ENCODE assay signal across 25 mouse cellular contexts in genomic region chr13:100536149-100536548, GRCm38 (mm10). TPM values are rescaled to one million over a fixed set of nuclear protein-coding genes. Genes with fewer than 3 reads are reported as not detected.
DNase-seq lines count a peak whose midpoint lies in the region; ATAC-seq and TF ChIP-seq lines count a peak whose summit lies in the region.
"Had no signal": no experiment of that assay in that cellular context is flagged by ENCODE, and none has a peak within 500 bp of the region (broad histone marks: within the 10 kb centered on the region; RNA-seq: fewer than 3 reads in every experiment).

No protein-coding gene starts in this region.

- TF ChIP-seq CTCF in small intestine, adult 2 months (IDR thresholded peaks at IDR 0.05; ENCODE audit: extremely low read depth, insufficient read length, insufficient replicate concordance, low read depth, low read length) = no peak
- no peak for TF ChIP-seq CTCF in stomach, postnatal 0 days (IDR thresholded peaks at IDR 0.05; ENCODE audit: low read depth)
- TF ChIP-seq CTCF in kidney, adult 2 months (conservative IDR thresholded peaks at IDR 0.05; ENCODE audit: insufficient read depth, insufficient read length, low read depth, low read length) = no peak

- in situ Hi-C loops in ES-E14 (cut with MboI; ENCODE audit: low sequenced_read_pairs in 2 of 2, unreplicated experiment in 2 of 2) = no loop called here

- H3K4me1 ChIP-seq in ES-E14 (ENCODE audit: control insufficient read depth in 2 of 2, insufficient read depth in 2 of 2, low read length in 2 of 2, poor library complexity in 1 of 2) = no peaks in the 10 kb centered on the region
- H3K4me1 ChIP-seq in small intestine, adult 2 months (ENCODE audit: control insufficient read depth, insufficient read depth, insufficient read length, low read length) = peaks cover 12% of the 10 kb centered on the region; the same call in 1 of the 2 replicates
- no peaks in the 10 kb centered on the region for H3K4me1 ChIP-seq in stomach, postnatal 0 days (replicated peaks; ENCODE audit: control insufficient read depth, insufficient read depth)
- H3K4me1 ChIP-seq in kidney, adult 2 months (ENCODE audit: control insufficient read depth, insufficient read depth, low read length) = peaks cover 5% of the 10 kb centered on the region
- H3K4me1 ChIP-seq: forebrain, embryonic 10.5 days; forebrain, embryonic 13.5 days; heart, embryonic 15.5 days; hindbrain, embryonic 12.5 days; hindbrain, embryonic 15.5 days had no signal

- H3K27me3 ChIP-seq in small intestine, adult 2 months (ENCODE audit: control insufficient read depth, insufficient read depth, low read length) = no peaks in the 10 kb centered on the region
- no peaks in the 10 kb centered on the region for H3K27me3 ChIP-seq in stomach, postnatal 0 days (ENCODE audit: control insufficient read depth, insufficient read depth, low read length)
- H3K27me3 ChIP-seq in kidney, adult 2 months (replicated peaks; ENCODE audit: control insufficient read depth, insufficient read depth, low read length) = no peaks in the 10 kb centered on the region
- H3K27me3 ChIP-seq: CH12.LX; forebrain, embryonic 13.5 days; heart, embryonic 15.5 days; hindbrain, embryonic 12.5 days; hindbrain, embryonic 15.5 days had no signal

- H3K9me3 ChIP-seq in ES-E14 (ENCODE audit: control insufficient read depth, insufficient read depth, low read depth, low read length) = no peaks in the 10 kb centered on the region
- H3K9me3 ChIP-seq in stomach, postnatal 0 days (ENCODE audit: control insufficient read depth, low read length) = no peaks in the 10 kb centered on the region
- H3K9me3 ChIP-seq: forebrain, embryonic 10.5 days; forebrain, embryonic 13.5 days; heart, embryonic 15.5 days; hindbrain, embryonic 12.5 days; hindbrain, embryonic 15.5 days had no signal

- H3K4me3 ChIP-seq in ES-E14 (ENCODE audit: insufficient read depth in 1 of 2, low read depth in 1 of 2, low read length in 2 of 2, poor library complexity in 1 of 2, severe bottlenecking in 1 of 2) = no peak overlapping the region
- H3K4me3 ChIP-seq in small intestine, adult 2 months (ENCODE audit: low read depth, low read length) = no peak overlapping the region
- H3K4me3 ChIP-seq in stomach, postnatal 0 days (ENCODE audit: low read depth, low read length) = no peak overlapping the region
- no peak overlapping the region for H3K4me3 ChIP-seq in kidney, adult 2 months (ENCODE audit: insufficient read depth, low read depth, low read length)
- H3K4me3 ChIP-seq: forebrain, embryonic 10.5 days; forebrain, embryonic 13.5 days; gastrocnemius, adult 2 months; heart, embryonic 15.5 days; hindbrain, embryonic 12.5 days; hindbrain, embryonic 15.5 days had no signal

- no peak overlapping the region; the same call in 1 of the 2 replicates for H3K9ac ChIP-seq in ES-E14 (ENCODE audit: insufficient read depth, low read depth, low read length, poor library complexity, severe bottlenecking)
- no peak overlapping the region for H3K9ac ChIP-seq in stomach, postnatal 0 days (ENCODE audit: low read length)
- H3K9ac ChIP-seq: forebrain, embryonic 13.5 days; heart, embryonic 15.5 days; hindbrain, embryonic 12.5 days; hindbrain, embryonic 15.5 days had no signal

- peak; percentile 54 for DNase-seq in heart, adult 11 months
- no peak for DNase-seq in heart, postnatal 10 days
- DNase-seq in ES-E14 (ENCODE audit: low read depth, low spot score) = no peak
- DNase-seq in stomach, postnatal 0 days (ENCODE audit: low spot score) = no peak
- no peak for DNase-seq in spleen, adult 12 weeks (ENCODE audit: low spot score)
- DNase-seq in frontal cortex, postnatal 10 days (ENCODE audit: low spot score in 2 of 2) = no peak
- DNase-seq in kidney, adult 2 months = no peak
- DNase-seq: adrenal gland, postnatal 10 days; adrenal gland, postnatal 36 days; cerebellum, adult 18-20 months; cerebellum, adult 9-10 months; cerebellum, postnatal 14 days; gastrocnemius, adult 2 months; gastrocnemius, postnatal 25 days had no signal

- TF ChIP-seq POLR2A in small intestine, adult 2 months (IDR thresholded peaks at IDR 0.05; ENCODE audit: low read depth, low read length) = no peak
- TF ChIP-seq POLR2A in kidney, adult 2 months (IDR thresholded peaks at IDR 0.05; ENCODE audit: low read depth, low read length) = no peak

- H3K36me3 ChIP-seq in ES-E14 (ENCODE audit: control insufficient read depth, insufficient read depth, low read length, poor library complexity, severe bottlenecking) = no peaks in the 10 kb centered on the region
- peaks cover 25% of the 10 kb centered on the region for H3K36me3 ChIP-seq in small intestine, adult 2 months (ENCODE audit: control insufficient read depth, insufficient read depth, low read length)
- no peaks in the 10 kb centered on the region for H3K36me3 ChIP-seq in stomach, postnatal 0 days (ENCODE audit: control insufficient read depth, insufficient read depth, low read length)
- no peaks in the 10 kb centered on the region; the same call in 1 of the 2 replicates for H3K36me3 ChIP-seq in kidney, adult 2 months (ENCODE audit: control insufficient read depth, insufficient read depth, low read length)
- H3K36me3 ChIP-seq: forebrain, embryonic 10.5 days; heart, embryonic 15.5 days; hindbrain, embryonic 12.5 days; hindbrain, embryonic 15.5 days had no signal

- H3K4me2 ChIP-seq in stomach, postnatal 0 days (replicated peaks; ENCODE audit: low read depth) = no peak overlapping the region
- H3K4me2 ChIP-seq: forebrain, embryonic 13.5 days; heart, embryonic 11.5 days; heart, embryonic 15.5 days; hindbrain, embryonic 12.5 days; hindbrain, embryonic 15.5 days had no signal

- no peak overlapping the region for H3K27ac ChIP-seq in ES-E14 (ENCODE audit: insufficient read depth, low read depth, low read length, poor library complexity, severe bottlenecking)
- peak overlapping the region; percentile 30; the same call in 1 of the 2 replicates for H3K27ac ChIP-seq in small intestine, adult 2 months (ENCODE audit: insufficient read depth, low read depth, low read length)
- peak overlapping the region; percentile 49 for H3K27ac ChIP-seq in stomach, postnatal 0 days (replicated peaks)
- H3K27ac ChIP-seq in kidney, adult 2 months (ENCODE audit: insufficient read depth, low read depth, low read length) = no peak overlapping the region
- H3K27ac ChIP-seq: forebrain, embryonic 10.5 days; forebrain, embryonic 13.5 days; gastrocnemius, adult 2 months; heart, embryonic 15.5 days; hindbrain, embryonic 12.5 days; hindbrain, embryonic 15.5 days had no signal

- TF ChIP-seq EP300 in stomach, postnatal 0 days (optimal IDR thresholded peaks at IDR 0.05) = no peak

- intact Hi-C loops in heart, postnatal 10 days (cut with DNase I) = no loop called here

- ATAC-seq in stomach, postnatal 0 days (ENCODE audit: low FRiP score, low TSS enrichment) = peak; percentile 44
- ATAC-seq: activated CD4-positive, CD25-positive, alpha-beta regulatory T cell, adult 4 months; forebrain, embryonic 13.5 days; forebrain, embryonic 16.5 days; intestine, postnatal 0 days had no signal

- WGBS in small intestine, adult 2 months = 46% methylated on average over 3 of the region's 3 CpGs
- WGBS in stomach, postnatal 0 days = 58% methylated on average over 3 of the region's 3 CpGs
- WGBS in kidney, adult 2 months = 78% methylated on average over 3 of the region's 3 CpGs

TF ChIP-seq in ES-E14, 5 proteins besides CTCF, POLR2A, EP300 and RAD21:
- peak; percentile 55; the same call in 1 of the 2 replicates for TF ChIP-seq ZNF384 (IDR thresholded peaks at IDR 0.05; ENCODE audit: low read depth, low read length)
- no peak for TF ChIP-seq ZC3H11A (IDR thresholded peaks at IDR 0.05; ENCODE audit: borderline replicate concordance, low read depth, low read length)

RNA-seq across cellular contexts. Expression of gene Ocln, which starts 16.4 kb away (rescaled TPM):
- total RNA-seq in heart, postnatal 10 days (2021) = 1 to 10 TPM in 1 of 2 experiments, under 1 TPM in 1; 0.94 to 1.2 TPM
- 6.2 and 17.1 TPM in 2 replicates for total RNA-seq in ES-E14 (2012; rRNA removed)
- polyA plus RNA-seq in small intestine, adult 2 months (2012; rRNA removed) = 7.4 and 23.3 TPM in 2 replicates
- 65.7 and 66.0 TPM in 2 replicates for polyA plus RNA-seq in stomach, postnatal 0 days (2015; fragmentation: Nextera tagmentation; extraction: Ambion mirVana)
- 10.5 and 11.0 TPM in 2 replicates for polyA plus RNA-seq in kidney, adult 2 months (2012; rRNA removed)

RNA-seq across cellular contexts. Expression of gene Gtf2h2, which starts 43.8 kb away (rescaled TPM):
- total RNA-seq in heart, postnatal 10 days (2021) = 10 to 100 TPM; 22.6 to 25.2 TPM
- 39.6 and 39.7 TPM in 2 replicates for total RNA-seq in ES-E14 (2012; rRNA removed)
- 4.3 and 9.1 TPM in 2 replicates for polyA plus RNA-seq in small intestine, adult 2 months (2012; rRNA removed)
- 25.3 and 25.7 TPM in 2 replicates for polyA plus RNA-seq in stomach, postnatal 0 days (2015; fragmentation: Nextera tagmentation; extraction: Ambion mirVana)
- 39.2 and 41.2 TPM in 2 replicates for polyA plus RNA-seq in kidney, adult 2 months (2012; rRNA removed)

Comparison
In these comparisons a context has a peak if more than half of its experiments do, and no peak if none do; other contexts are left out.
1. H3K27ac ChIP-seq: peak in small intestine, adult 2 months (single experiment) and stomach, postnatal 0 days (single experiment); none in ES-E14 (single experiment) and kidney, adult 2 months (single experiment).